Mouse (Mus musculus) thymus, postnatal 25 days (tissue): Measurements from ENCODE around the gene Ins2.

Experiments used
- DNase-seq: peaks from one replicate; pipeline ENCODE4 v3.0.0; 2022

Gene Ins2

DNA sequence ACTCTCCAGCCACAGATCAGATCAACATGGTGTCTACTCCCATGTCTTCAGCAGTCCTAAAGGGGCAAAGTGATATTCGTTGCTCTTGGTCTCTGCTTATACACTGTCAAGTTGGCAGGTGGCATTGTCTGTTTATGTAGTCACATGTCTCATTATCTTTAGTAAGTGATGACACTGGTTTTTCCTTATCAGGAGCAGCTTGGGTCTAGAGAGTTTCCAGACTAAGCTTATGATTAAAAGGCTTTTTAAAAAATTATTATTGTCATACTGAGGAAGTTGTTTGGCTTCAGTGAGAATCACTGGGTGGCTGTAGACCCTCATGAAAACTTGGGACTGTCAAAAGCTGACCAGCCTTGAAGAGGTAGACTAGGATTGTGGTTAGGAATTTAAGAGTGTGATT lies at the start of gene Ins2:
Gene Ins2, minus strand, starts transcription at position 101 of the 400 bp plus-strand sequence.
- no peak for DNase-seq

DNA sequence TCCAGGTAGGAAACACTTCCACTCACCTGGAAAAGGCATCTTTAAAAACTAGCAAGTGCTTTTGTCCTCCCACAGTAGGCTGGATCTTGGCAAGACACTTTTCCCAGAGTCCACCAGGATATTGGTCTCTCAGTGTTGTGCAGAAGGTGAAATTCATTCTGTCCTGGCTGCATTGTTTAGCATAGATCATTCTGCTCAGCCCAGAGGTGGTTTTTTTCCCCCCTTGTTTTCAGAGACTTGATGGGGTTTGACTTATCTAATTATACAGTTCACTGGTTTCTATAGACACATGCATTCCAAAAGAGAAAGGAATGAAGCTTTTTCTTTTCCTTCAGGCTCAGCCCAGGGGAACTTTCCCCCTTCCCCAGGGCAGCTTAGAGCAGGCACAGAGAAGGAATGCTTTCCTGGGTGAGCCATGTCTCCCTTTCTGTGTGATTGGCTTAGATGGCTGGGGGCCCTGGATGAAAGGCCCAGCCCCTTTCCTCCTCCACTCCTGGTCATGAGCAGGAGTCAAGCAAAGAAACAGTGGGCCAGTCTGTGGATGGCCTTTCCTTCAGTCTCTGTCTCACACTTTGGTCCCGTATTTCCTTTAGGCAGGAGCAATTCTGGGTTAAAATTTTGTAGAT lies 49.6 kb upstream of the Ins2 start:
- no peak for DNase-seq

DNA sequence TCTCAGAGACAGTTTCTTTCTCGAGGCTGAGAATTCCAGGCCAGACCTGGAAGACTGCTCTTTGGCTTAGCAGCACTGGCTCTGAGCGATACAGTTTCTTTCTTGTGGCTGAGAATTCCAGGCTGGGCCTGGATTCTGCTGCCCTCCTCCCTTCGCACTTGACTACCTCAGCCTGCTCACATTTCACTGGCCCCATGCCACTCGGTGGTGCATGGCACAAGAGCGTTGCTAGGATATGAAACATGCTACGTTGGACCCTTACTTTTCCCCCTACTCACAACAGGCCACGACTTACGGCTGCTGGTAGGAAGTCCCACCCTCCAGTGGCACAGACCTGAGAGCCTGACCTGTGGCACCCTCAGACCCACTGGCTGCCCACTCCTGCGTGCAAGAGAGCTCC lies 46.5 kb upstream of the Ins2 start:
- DNase-seq = no peak

DNA sequence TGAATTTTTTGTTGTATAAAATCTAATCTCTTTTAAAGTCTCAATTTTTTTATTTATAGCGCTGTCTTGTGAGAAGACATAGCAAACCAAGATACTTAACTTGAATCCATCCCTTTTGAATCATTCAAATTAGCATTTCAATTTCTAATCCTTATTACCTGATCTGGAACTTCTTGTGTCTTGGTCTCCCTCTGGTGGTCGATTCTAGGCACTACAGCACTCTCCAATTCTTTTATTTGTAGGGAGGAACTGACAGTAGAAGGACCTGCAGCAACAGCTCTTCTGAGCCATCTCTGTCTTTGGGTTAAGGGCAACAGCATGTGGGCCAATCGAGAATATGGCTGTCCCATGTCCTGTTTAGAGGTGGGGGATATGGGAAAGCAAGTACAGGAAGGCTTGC lies 5.4 kb downstream of the Ins2 start:
- DNase-seq = peak; percentile 18

DNA sequence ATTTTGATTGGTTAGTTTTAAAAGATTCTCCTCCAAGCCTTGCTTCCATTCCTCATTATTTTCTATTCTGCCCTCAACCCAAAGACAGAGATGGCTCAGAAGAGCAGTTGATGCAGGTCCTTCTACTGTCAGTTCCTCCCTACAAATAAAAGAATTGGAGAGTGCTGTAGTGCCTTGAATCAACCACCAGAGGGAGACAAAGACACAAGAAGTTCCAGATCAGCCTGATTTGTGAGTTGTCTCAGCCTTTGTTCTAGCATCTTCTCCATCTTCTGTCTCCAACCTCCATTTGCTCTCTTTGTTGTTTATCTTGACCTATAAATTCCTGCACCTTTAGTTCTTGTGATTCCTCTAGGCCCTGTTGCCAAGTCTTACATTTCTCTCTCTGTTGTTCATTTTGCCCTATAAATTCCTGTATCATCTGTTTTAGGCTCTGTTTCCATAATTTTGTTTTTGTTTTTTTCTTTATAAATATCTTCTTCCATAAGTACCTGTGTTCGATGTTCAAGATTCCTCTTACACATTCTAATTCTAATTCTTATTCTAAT lies 6.2 kb downstream of the Ins2 start:
- DNase-seq = peak; percentile 24

DNA sequence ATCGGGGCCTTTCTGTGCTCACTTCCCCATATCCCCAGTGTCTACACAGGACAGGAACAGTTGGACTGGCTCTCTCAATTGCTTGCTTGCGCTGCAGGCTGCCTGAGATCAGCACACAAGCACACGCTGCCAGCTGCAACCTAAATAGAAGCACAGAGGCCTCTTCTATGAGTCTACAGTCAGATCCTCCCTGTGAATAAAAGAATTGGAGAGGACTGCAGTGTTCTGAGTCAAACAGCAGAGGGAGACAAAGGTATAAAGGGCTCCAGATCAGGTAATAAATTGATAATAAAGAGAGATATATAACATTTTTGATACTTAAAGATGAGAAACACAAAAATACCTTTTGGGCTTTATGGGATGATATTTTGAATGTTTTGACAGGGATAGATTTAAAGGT lies 17.2 kb downstream of the Ins2 start:
- DNase-seq = no peak

DNA sequence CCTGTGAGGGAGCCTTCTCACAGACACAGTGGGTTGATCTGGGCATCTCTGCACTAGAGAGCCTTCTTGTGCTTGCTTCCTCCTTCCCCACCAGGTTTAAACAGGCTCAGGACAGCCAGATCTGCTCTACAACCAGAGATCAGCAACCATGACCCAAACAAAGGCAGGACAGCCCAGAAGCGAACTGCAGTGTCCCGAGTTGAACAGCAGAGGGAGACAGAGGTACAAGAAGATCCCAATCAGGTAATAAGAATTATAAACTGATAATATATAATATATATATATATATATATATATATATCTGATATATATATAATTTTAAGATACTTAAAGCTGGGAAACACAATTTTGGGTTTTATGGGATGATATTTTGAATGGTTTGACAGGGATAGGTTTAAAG lies 22.5 kb downstream of the Ins2 start:
- peak; percentile 30 for DNase-seq

DNA sequence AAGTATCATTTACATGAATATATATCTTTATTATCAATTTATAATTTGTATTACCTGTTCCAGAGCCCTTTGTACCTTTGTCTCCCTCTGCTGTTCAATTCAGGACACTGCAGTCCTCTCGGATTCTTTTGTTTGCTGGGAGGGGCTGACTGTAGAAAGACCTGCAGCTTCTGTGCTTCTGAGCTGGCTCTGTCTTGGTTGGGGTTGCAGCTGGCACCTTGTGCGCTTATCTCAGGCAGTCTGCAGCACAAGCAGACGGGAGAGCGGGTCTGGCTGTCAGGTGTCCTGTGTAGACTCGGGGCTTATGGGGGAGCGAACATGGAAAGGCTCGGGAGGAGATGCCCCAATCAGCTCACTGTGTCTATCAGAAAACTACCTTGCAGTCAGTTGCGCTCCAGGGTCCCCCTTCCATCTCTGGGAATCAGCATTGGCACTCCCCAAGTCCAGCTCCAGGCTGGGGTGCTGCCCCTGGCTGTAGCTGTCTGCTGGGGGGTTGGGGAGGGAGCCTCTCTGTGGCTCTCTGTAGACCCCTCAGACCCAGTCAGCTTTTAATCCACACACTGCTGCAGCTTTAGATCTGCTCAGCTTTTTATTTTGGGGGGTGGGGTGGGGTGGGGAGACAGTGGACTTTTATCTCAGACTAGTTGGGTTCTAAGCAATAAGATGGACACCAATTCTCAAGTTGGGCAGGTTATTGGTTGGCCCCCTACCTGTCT lies 28.2 kb downstream of the Ins2 start:
- peak; percentile 46 for DNase-seq

DNA sequence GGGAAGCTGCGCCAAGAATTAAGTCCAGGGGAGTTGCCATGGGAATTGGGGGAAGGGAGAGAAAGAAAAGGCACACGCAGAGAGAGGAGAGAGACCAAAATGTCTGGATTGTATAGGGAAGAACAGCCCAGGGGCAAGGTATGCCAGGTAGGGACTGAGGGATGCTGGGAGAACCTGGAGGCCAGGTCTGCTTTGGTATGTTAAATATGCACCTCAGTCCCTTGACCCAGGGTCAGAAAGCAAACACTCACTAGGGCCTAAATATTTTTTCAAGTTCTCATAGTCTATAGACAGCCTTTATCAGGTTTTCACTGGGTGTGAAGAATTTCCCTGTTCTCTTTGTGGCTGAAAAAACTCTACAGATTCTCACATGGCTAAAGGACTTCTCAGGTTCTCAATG lies 36.3 kb downstream of the Ins2 start:
- no peak for DNase-seq

DNA sequence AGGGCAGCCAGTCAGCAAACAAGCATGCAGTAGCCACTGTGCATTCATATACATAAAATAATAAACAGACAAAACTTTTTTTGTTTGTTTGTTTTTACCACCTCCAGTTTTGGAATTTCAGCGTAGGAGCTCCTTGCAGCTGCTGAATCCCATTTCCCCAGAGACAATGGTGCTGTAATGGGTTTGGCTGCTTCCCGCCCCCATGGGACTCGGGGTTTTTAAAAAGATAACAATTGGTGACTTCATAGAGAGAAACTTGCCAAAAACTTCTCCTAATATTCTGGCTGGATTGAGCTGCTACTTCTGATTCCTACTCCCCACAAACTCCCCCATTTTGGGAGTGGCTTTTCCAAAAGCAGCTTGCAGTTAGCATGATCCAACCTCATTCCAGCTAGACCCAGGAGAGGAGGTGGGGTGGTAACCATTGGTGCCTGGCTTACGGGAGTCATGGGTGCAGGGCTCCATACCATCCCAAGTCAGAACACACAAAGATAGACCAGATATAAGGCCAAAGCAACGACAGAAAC lies 43.8 kb downstream of the Ins2 start:
- DNase-seq = no peak

DNA sequence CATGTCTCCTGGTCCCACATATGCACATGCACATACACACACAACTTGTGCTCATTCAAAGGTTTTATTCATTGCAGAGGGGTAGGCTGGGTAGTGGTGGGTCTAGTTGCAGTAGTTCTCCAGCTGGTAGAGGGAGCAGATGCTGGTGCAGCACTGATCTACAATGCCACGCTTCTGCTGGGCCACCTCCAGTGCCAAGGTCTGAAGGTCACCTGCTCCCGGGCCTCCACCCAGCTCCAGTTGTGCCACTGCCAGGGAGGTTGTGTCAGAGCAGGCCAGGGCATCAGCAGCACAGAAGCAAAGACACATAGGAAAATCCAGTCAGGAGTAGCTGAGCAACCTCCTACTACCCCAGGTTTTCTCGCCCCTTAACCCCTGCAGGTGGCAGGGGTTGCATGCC lies 64.6 kb downstream of the Ins2 start:
- no peak for DNase-seq

DNA sequence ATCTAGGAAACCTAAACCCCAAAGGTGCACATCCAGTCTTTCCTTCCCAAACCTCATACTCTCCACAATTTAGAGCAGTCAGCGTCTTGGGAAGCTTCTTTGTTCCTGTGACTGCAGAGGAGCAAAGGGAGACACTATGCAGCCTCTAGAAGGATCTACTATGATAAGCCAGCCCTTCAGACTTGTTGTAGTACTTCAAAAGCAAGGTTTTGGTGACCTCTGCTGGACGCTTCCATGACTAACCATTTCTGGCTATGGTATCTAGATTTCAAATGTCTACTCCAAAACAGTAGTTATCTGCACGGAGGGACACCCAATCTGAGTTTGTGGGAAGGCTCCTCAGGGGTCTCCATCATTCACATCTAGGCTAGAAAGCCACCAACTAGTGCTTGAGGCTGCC lies 67.5 kb downstream of the Ins2 start:
- DNase-seq = no peak

DNA sequence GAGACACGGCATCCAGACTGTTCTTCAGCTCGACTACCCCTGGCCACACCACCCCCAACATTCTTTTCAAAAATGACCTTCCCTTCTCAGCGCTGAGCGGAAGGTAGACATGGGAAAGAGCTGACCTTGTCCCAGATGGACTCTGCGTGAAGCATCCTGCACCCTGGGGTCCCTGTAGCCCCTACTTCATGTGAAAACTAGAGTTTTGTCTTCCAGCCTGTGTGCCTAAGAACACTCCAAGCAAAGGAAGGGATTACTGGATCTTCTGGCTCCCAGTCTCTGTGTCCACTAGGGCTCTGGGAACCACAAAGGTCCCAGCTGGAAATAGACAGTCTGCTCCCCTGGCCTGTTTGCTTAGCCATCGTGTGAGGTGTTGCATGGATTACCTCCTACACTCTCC lies 68.0 kb downstream of the Ins2 start:
- DNase-seq = no peak

DNA sequence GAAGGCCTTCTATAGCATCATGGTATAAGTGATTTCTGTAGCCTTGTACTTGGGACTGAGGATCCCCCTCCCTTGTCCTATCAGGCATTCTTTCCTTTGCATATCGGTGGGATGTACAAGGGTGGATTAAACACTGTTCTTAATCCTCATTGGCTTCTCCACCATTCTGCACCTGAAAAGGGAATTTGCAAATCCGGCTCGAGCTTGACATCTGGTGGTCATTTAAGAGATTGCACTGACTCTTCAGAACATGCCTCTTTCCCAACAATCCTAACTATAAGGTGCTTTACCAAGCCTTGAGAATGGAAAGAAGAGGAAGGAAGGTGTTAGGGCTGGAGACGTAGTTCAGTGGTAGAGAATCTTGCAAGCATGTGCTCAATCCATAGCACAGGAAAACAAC lies 71.1 kb downstream of the Ins2 start:
- DNase-seq = peak; percentile 23

DNA sequence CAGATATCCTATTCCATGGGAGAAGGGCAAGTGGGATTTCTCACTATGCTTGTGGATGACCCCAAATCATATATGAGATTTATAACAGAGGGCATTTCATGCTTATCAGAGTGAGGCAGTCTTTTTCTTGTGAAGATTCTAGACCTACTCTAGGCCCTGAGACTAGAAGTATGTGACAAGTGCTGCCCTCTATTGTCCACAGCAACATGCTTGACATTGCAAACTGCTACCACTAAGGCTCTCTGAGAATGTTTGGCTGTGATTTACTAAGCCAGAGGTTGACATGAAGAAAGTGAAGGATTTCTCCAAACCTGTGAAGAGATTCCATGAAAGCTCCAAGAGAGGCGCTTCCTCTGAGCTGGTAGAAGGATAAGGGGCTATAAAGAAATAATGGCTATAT lies 72.1 kb downstream of the Ins2 start:
- DNase-seq = no peak

DNA sequence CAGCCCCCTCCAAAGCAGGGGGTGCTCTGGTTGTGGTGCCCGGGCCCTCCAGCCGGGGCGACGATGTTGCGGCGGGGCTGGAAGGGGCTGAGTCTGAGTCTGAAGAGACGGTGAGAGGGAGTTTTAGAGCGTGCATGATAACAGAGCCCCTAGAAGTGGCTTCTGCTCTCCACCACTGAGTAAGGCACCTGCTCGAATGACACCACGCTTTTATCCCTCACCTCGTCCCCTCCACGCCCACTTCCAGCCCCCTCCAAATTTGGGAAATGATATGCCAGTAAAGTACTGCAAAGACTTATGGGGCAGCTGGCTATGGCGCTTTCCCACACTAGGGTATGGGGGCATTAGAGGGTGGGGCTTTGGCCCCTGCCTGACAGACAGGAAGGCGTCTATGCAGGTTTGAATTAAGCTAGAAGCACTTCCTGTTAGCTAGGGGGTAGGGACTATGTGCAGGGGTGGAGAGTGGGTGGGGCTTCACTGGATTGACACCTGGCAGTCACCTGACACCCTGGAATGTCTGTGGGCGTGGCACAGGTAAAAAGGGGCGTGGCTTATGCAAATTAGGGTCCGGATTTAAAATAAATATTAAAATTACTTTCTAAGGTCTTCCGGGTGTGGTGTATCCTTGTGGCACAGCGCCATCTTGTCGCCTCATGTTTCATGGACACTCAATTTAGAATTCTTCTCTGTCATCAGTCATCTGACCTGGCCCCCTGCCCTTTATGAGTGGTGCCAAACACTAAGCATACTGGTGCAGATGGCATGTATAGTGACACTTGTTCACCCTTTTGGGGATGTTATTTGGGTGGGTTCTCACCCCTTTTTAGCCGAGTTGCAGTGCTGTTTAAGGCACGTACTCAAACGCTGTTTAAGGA lies 73.2 kb downstream of the Ins2 start, which contains the start of gene Gm49394:
Gene Gm49394, minus strand, starts transcription at position 192 of the 875 bp plus-strand sequence.
- DNase-seq = no peak

DNA sequence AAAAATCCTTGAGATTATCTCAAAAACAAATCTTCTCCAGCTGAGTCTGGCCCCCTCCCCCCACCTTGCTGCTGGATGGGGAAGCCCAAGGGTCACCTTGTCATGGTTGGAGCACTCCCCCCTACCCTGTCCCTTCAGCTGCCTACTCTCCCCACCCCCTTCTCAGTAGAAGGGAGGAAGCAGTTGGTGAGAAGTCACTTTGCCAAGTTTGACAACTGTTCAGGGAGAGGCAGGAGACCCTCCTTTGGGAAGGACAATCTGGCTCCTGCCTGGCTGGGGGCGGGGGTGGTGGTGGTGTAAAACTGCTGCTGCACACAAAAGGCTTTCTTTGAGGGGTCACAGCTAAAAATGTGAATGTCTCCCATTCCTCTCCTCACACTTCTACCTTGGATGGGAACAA lies 74.9 kb downstream of the Ins2 start:
- DNase-seq = no peak

DNA sequence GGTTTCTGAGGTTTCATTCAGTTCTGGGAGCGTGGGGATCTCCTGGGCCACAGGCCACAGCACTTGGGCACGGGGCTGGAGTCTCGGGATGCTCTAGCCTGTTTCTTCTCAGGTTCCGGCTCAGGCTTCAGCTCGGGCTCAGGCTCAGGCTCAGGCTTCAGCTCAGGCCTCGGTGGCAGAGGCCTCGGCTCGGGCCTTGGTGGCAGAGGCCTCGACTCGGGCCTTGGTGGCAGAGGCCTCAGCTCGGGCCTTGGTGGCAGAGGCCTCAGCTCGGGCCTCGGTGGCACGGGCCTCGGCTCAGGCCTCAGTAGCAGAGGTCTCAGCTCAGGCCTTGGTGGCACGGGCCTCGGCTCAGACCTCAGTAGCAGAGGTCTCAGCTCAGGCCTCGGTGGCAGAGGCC lies 75.7 kb downstream of the Ins2 start:
- no peak for DNase-seq

DNA sequence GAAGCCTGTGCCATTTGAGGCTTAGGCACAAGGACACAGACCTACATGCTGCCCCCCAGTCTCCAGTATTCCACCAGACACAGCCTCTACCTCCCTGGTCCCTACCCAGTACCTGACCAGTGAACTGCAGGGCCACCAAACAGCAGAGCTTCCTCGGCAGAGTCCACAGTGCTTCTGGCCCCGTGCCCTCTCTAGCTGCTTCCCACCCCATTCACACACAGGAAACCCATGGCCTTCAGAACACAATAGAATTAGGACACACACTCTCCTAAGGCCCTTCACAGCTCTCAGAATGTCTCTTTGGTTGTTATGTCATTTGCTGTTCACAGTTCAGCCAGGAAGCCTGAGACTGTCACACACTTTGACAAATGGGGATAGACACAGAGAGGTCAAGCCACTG lies 76.5 kb downstream of the Ins2 start, which contains the start of gene Igf2:
Gene Igf2, minus strand, starts transcription at position 158 of the 400 bp plus-strand sequence.
- DNase-seq = no peak

DNA sequence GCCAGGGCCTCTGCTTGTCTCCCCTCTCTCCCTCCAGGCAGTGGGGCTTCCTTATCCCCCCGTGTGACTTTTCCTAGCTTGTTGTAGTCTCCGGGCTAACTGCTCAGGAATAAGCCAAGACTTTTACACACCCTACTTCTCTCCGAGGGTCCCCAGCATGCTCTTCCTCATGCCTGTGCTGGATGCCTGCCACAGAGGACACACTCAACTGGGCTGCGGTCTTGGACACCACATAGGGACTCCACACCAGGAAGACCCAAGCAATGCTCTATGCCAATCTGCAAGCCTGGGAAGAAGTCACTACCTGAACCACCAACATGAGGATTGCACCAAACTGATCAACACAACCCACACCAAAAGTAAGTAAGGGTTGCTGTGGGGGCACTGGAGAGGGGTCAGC lies 77.1 kb downstream of the Ins2 start:
- DNase-seq = no peak

DNA sequence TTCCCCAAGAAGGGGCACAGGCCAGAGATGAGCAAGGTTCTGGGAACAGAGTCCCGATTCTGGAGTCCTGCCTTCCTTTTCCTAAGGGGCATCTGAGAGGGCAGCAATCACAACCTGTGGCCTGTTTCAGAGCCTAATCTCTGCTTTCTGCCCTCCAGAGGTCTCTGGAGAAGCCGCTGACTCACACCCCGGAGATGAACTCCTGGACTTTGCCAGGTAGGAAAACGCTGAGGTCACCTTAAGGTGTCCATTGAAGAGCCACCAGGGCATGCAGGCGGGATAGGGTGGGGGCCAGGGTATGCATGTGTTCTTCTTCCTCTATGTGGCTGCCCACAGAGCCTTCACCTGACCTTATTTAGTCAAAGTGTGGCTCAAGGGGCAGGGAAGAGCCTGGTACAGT lies 77.8 kb downstream of the Ins2 start:
- DNase-seq = no peak

DNA sequence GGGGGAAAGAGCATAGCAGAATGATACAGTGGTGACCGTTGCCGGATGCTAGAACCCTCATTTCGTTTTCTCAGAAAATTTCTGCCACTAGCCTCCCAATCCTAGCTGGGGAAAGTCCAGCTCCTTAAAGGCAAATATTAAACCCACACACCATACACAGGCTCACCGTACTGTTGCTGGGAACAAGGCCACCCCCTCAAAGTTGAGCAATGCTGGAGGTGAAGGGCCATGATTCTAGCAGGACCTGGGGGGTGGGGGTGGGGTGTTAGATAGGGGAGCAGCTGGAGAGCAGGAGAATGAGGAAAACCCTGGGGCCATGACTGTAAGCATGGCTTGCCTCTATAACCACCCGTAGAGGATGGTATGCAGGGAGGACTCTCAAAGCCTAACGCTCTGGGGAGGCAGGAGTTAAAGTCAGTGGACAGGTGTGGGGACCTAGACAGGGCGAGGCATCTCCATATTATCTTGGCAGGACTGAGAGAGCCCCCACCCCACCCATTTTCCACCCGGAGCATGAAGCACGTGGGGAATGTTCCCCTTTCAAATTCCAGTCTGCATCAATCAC lies 78.6 kb downstream of the Ins2 start:
- no peak for DNase-seq

DNA sequence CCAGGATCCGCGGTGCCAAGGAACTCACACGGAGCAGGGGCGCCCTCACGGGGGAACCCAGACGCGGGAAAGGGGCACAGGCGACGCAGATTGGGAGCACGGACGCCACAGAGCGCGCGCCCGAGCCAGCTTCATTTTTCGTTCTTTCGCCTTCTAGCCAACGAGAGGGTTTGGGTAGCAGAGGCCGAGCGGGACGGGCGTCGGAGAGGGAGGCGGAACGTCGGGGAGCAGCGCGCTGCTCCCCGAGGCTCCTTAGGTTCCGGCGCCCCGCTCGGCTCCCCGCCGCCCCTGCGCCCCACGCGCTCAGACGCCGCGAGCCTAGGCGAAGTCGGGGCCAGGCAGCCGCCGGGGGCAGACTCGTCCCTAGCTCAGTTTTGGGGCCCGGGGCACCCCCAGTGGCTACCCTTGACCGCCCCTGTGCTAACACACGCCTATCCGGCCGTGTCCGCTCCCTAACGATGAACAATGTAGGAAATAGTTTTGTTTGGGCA lies 79.2 kb downstream of the Ins2 start:
- no peak for DNase-seq
